Mouse (Mus musculus): ENCODE measurements around the gene Ftsj3. TPM values are rescaled to one million over a fixed set of nuclear protein-coding genes. Genes with fewer than 3 reads are reported as not detected.

The Ftsj3 gene
- 10 to 100 TPM; 55.2 to 66.2 TPM for total RNA-seq (2021)
- long read RNA-seq, experiment 1, transcript Ftsj3-201 (21 exons, 3,144 nt): major isoform, 53 of 71 reads
- long read RNA-seq, experiment 1, partial matches to known transcripts: 7 of 71 reads
- long read RNA-seq, experiment 1, other reads (novel, unspliced or antisense): 11 of 71 reads
- long read RNA-seq, experiment 2, transcript Ftsj3-201 (21 exons, 3,144 nt): major isoform, 6 of 13 reads
- long read RNA-seq, experiment 2, partial matches to known transcripts: 5 of 13 reads
- long read RNA-seq, experiment 2, other reads (novel, unspliced or antisense): 2 of 13 reads

GRCm38 (mm10) chr11:106255685-106256451 is at the start of gene Ftsj3, which contains the start of gene Psmc5:
Ftsj3 (minus strand) TSS chr11:106256079.
Psmc5 (plus strand) TSS chr11:106256154.
- DNase-seq: peak; percentile 99

- DNase-seq: no peak
These were observed 49.6 kb upstream of the Ftsj3 start for GRCm38 (mm10) chr11:106305348-106306064.

GRCm38 (mm10) chr11:106302634-106303033 is 46.8 kb upstream of the Ftsj3 start:
- peak; percentile 54 to 68 for DNase-seq

GRCm38 (mm10) chr11:106301765-106302164 is 45.9 kb upstream of the Ftsj3 start, which contains the start of gene Gh:
Gh (minus strand) TSS chr11:106301865.
- DNase-seq: no peak

GRCm38 (mm10) chr11:106291861-106292260 is 36.0 kb upstream of the Ftsj3 start:
- DNase-seq: no peak

GRCm38 (mm10) chr11:106290376-106290775 is 34.5 kb upstream of the Ftsj3 start:
- DNase-seq: no peak

GRCm38 (mm10) chr11:106289369-106289768 is 33.5 kb upstream of the Ftsj3 start:
- peak; percentile 90 to 91 for DNase-seq

- DNase-seq: no peak
These were observed 31.1 kb upstream of the Ftsj3 start for GRCm38 (mm10) chr11:106286987-106287386.

GRCm38 (mm10) chr11:106286206-106286605 is 30.3 kb upstream of the Ftsj3 start:
- no peak for DNase-seq

- peak; percentile 36 to 40 for DNase-seq
These were observed 28.2 kb upstream of the Ftsj3 start for GRCm38 (mm10) chr11:106284126-106284525.

GRCm38 (mm10) chr11:106283371-106283770 is 27.5 kb upstream of the Ftsj3 start:
- no peak for DNase-seq

GRCm38 (mm10) chr11:106282452-106282851 is 26.6 kb upstream of the Ftsj3 start:
- DNase-seq: no peak

GRCm38 (mm10) chr11:106276454-106276853 is 20.6 kb upstream of the Ftsj3 start, which contains the start of gene Tcam1:
Tcam1 (plus strand) TSS chr11:106276672.
- peak; percentile 92 to 95 for DNase-seq

- no peak for DNase-seq
These were observed 19.1 kb upstream of the Ftsj3 start for GRCm38 (mm10) chr11:106274971-106275411.

GRCm38 (mm10) chr11:106274374-106274773 is 18.5 kb upstream of the Ftsj3 start:
- no peak for DNase-seq

GRCm38 (mm10) chr11:106273811-106274210 is 17.9 kb upstream of the Ftsj3 start:
- DNase-seq: no peak

GRCm38 (mm10) chr11:106273311-106273684 is 17.4 kb upstream of the Ftsj3 start:
- no peak for DNase-seq

- peak; percentile 100 for DNase-seq
These were observed 16.9 kb upstream of the Ftsj3 start, which contains the start of gene Smarcd2 for GRCm38 (mm10) chr11:106272644-106273310. Smarcd2 (minus strand) TSS chr11:106272972.

- peak; percentile 57 to 65 for DNase-seq
These were observed 16.1 kb upstream of the Ftsj3 start for GRCm38 (mm10) chr11:106271794-106272643.

- peak; percentile 29 to 45 for DNase-seq
These were observed 15.4 kb upstream of the Ftsj3 start for GRCm38 (mm10) chr11:106271131-106271793.

All from adrenal gland, postnatal 36 days (tissue).